Mouse (Mus musculus) stomach, postnatal 0 days (tissue): ENCODE data around the gene Mstn.

Experiments
- CTCF ChIP-seq: IDR thresholded peaks from 2 replicates; pipeline ENCODE4 v1.5.1; 2016; ENCODE audit warnings: antibody characterized with exemption, low read depth, mild to moderate bottlenecking, moderate library complexity
- EP300 ChIP-seq: optimal IDR thresholded peaks from 2 replicates; pipeline ENCODE3; 2016; ENCODE audit warnings: antibody characterized with exemption

GRCm38 (mm10) chr1:53085991-53086390 lies 24.6 kb downstream of the Mstn start:
- TF ChIP-seq CTCF (no peak), EP300 (no peak)
